Mouse (Mus musculus) liver, embryonic 15.5 days (tissue): ENCODE measurements at regions not wholly inside any gene's neighbourhood (a gene's known extent, or its start where the extent isn't known, plus 50 kb on each side); places are given as distances from the start of the nearest gene placed in this dataset.

Experiments used
- ATAC-seq: fragments of 200-750 bp; cut with Nextera tagmentation; 2 replicates; pipeline ENCODE4 v1.8.0; 2017; ENCODE audit warnings: moderate number of reproducible peaks, mild to moderate bottlenecking, moderate library complexity; ENCODE audit not compliant: insufficient read depth
- H3K27ac ChIP-seq: fragments of 300-500 bp; sonication (generic); replicated peaks from 2 replicates; pipeline ENCODE4 v1.5.1; 2015; ENCODE audit warnings: mild to moderate bottlenecking, inconsistent platforms
- H3K27me3 ChIP-seq: fragments of 300-500 bp; sonication (generic); 2 replicates; pipeline ENCODE4 v1.6.1; 2015; ENCODE audit warnings: mild to moderate bottlenecking, inconsistent platforms
- H3K36me3 ChIP-seq: fragments of 300-500 bp; sonication (generic); replicated peaks from 2 replicates; pipeline ENCODE4 v1.6.1; 2015; ENCODE audit warnings: moderate library complexity, mild to moderate bottlenecking, inconsistent platforms
- H3K4me1 ChIP-seq: fragments of 300-500 bp; sonication (generic); replicated peaks from 2 replicates; pipeline ENCODE4 v1.6.1; 2015; ENCODE audit warnings: inconsistent platforms
- H3K4me2 ChIP-seq: fragments of 300-500 bp; sonication (generic); 2 replicates; pipeline ENCODE4 v1.6.1; 2015; ENCODE audit warnings: moderate library complexity, mild to moderate bottlenecking, inconsistent platforms
- H3K4me3 ChIP-seq: fragments of 300-500 bp; sonication (generic); replicated peaks from 2 replicates; pipeline ENCODE4 v1.5.1; 2015; ENCODE audit warnings: mild to moderate bottlenecking, inconsistent platforms
- H3K9ac ChIP-seq: fragments of 300-500 bp; sonication (generic); 2 replicates; pipeline ENCODE4 v1.6.1; 2015; ENCODE audit warnings: moderate library complexity, mild to moderate bottlenecking, inconsistent platforms
- H3K9me3 ChIP-seq: fragments of 300-500 bp; sonication (generic); replicated peaks from 2 replicates; pipeline ENCODE4 v1.6.1; 2016; ENCODE audit warnings: inconsistent platforms
- WGBS: fragments of 180-500 bp; shearing (Covaris S2); methylation state at CpG from one replicate; pipeline ENCODE4 v1.1.7; 2015; ENCODE audit warnings: mixed read lengths; ENCODE audit not compliant: insufficient replicate concordance; 5-methylcytosine and 5-hydroxymethylcytosine counted together

- H3K4me2 ChIP-seq: no peak overlapping the region
- H3K9ac ChIP-seq: no peak overlapping the region
- H3K27ac ChIP-seq: no peak overlapping the region
- WGBS: 38% methylated on average over 5 of the region's 5 CpGs
- H3K9me3 ChIP-seq: no peaks in the 10 kb centered on the region
- no peaks in the 10 kb centered on the region for H3K27me3 ChIP-seq
- H3K36me3 ChIP-seq: no peaks in the 10 kb centered on the region
- H3K4me1 ChIP-seq: no peaks in the 10 kb centered on the region
- no peak for ATAC-seq
- H3K4me3 ChIP-seq: no peak overlapping the region
Measured at GRCm38 (mm10) chr10:118797256-118797655, 72.8 kb downstream of the Dyrk2 start.

DNA sequence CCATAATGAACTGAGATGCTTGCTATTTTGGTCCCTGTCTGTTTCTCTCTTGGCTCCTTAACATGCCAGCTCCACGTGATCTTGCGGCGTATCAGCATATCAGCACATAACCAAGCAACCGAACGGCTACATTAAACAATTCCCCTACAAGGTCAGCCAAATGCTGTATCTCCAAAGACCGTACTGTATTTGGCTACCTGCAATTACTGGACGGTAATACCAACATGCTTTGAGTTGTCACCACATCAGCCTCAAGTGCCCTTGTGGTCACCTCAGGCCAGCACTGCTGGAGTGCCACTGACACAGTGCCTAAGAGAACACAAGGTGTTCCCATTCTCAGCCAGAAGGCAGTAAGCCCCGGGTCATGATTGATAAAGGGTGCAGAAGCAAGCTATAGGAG lies 70.2 kb downstream of the Dyrk2 start:
- Histone ChIP-seq H3K36me3 (no peaks in the 10 kb centered on the region), H3K9me3 (no peaks in the 10 kb centered on the region), H3K27me3 (no peaks in the 10 kb centered on the region), H3K9ac (no peak overlapping the region), H3K4me3 (no peak overlapping the region), H3K4me2 (no peak overlapping the region), H3K4me1 (peaks cover under 1% of the 10 kb centered on the region), H3K27ac (no peak overlapping the region)
- ATAC-seq: no peak
- WGBS: 74% methylated on average over 8 of the region's 8 CpGs

GRCm38 (mm10) chr10:118803922-118804557 lies 66.0 kb downstream of the Dyrk2 start:
- 63% methylated on average over 20 of the region's 20 CpGs for WGBS
- peak overlapping the region; percentile 33; the same call in 1 of the 2 replicates for H3K4me2 ChIP-seq
- no peaks in the 10 kb centered on the region for H3K9me3 ChIP-seq
- no peak overlapping the region for H3K9ac ChIP-seq
- H3K27ac ChIP-seq: no peak overlapping the region
- H3K4me3 ChIP-seq: no peak overlapping the region
- H3K4me1 ChIP-seq: peaks cover 6% of the 10 kb centered on the region
- ATAC-seq: peak; percentile 13; the same call in 1 of the 2 replicates
- H3K27me3 ChIP-seq: no peaks in the 10 kb centered on the region
- no peaks in the 10 kb centered on the region for H3K36me3 ChIP-seq

DNA sequence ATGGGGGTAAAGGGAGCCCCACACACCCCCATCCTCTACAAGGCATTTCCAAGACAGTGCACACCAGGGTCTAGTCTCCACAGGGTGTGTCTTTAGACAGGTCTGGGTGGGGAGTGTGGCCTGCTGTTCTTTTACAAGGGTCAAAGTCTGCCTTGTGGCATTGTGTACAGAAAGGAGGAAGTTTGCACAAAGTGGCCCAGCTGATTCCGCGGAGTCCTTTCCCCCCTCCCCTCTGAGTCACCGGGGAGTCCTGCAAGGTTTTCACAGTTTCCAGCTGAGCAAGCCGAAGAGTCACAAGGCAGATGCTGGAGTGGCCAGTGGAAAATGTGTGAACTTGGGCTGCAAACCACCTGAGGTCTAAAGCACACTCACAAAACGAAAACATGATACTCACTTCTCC lies 65.4 kb downstream of the Dyrk2 start:
- H3K4me1 ChIP-seq: peaks cover 6% of the 10 kb centered on the region
- H3K27ac ChIP-seq: no peak overlapping the region
- H3K9me3 ChIP-seq: no peaks in the 10 kb centered on the region
- peak overlapping the region; percentile 33 for H3K4me2 ChIP-seq
- no peaks in the 10 kb centered on the region for H3K27me3 ChIP-seq
- no peaks in the 10 kb centered on the region for H3K36me3 ChIP-seq
- no peak overlapping the region for H3K4me3 ChIP-seq
- peak; percentile 60 for ATAC-seq
- no peak overlapping the region for H3K9ac ChIP-seq
- WGBS: 6% methylated on average over 5 of the region's 5 CpGs
